Mouse (Mus musculus) ES-E14 (cell line): ENCODE measurements at regions not wholly inside any gene's neighbourhood (a gene's known extent, or its start where the extent isn't known, plus 50 kb on each side); places are given as distances from the start of the nearest gene placed in this dataset.

Source experiments
- CHD2 ChIP-seq: IDR thresholded peaks from 2 replicates; pipeline ENCODE4 v1.6.1; 2014; ENCODE audit warnings: mild to moderate bottlenecking, low read depth, low read length, inconsistent platforms
- HCFC1 ChIP-seq: IDR thresholded peaks from 2 replicates; pipeline ENCODE4 v1.6.1; 2012; ENCODE audit warnings: low read length, inconsistent platforms, borderline replicate concordance; ENCODE audit not compliant: insufficient read depth
- MAFK ChIP-seq: IDR thresholded peaks from 2 replicates; pipeline ENCODE4 v1.6.1; 2014; ENCODE audit warnings: mild to moderate bottlenecking, low read depth, low read length, inconsistent platforms; ENCODE audit not compliant: insufficient read depth
- ZC3H11A ChIP-seq: IDR thresholded peaks from 2 replicates; pipeline ENCODE4 v1.6.1; 2012; ENCODE audit warnings: low read depth, mild to moderate bottlenecking, inconsistent platforms, low read length, borderline replicate concordance

- TF ChIP-seq ZC3H11A (no peak), CHD2 (no peak), HCFC1 (no peak), MAFK (no peak)
These were observed 531.5 kb upstream of the Zic4 start for GRCm38 (mm10) chr9:90830704-90831103.
